Mouse (Mus musculus): ENCODE data around the gene Atp13a2. TPM values are rescaled to one million over a fixed set of nuclear protein-coding genes. Genes with fewer than 3 reads are reported as not detected.

Gene Atp13a2
- polyA plus RNA-seq, 1 experiment, result 275 TPM

- 93% methylated on average over 18 of the region's 18 CpGs for WGBS
Measured at GRCm38 (mm10) chr4:141030541-141031206, 44.0 kb downstream of the Atp13a2 start.

GRCm38 (mm10) chr4:141031733-141032132, 45.1 kb downstream of the Atp13a2 start:
- 9% methylated on average over 6 of the region's 6 CpGs for WGBS
- no peak for TF ChIP-seq POLR2A (IDR thresholded peaks at IDR 0.05; ENCODE audit: low read depth, low read length)
- peak; percentile 95 for TF ChIP-seq CTCF (IDR thresholded peaks at IDR 0.05; ENCODE audit: extremely low read depth, insufficient read depth, insufficient read length, insufficient replicate concordance)
- Histone ChIP-seq H3K27ac (ENCODE audit: insufficient read depth, low read length) (no peak overlapping the region), H3K4me1 (ENCODE audit: control insufficient read depth, insufficient read depth, insufficient read length) (no peaks in the 10 kb centered on the region), H3K36me3 (ENCODE audit: control insufficient read depth, insufficient read depth, low read length) (no peaks in the 10 kb centered on the region), H3K27me3 (ENCODE audit: control insufficient read depth, insufficient read depth, low read length) (no peaks in the 10 kb centered on the region), H3K4me3 (ENCODE audit: extremely low read depth, insufficient read depth, insufficient read length) (no peak overlapping the region)
- peak; percentile 50 to 76 for DNase-seq (ENCODE audit: low read depth in 1 of 2, low spot score in 2 of 2)

More at GRCm38 (mm10) chr4:141030541-141031206, 44.0 kb downstream of the Atp13a2 start:
- no peak for DNase-seq (ENCODE audit: low read depth in 1 of 2, low spot score in 2 of 2)
- Histone ChIP-seq H3K36me3 (ENCODE audit: control insufficient read depth, insufficient read depth, low read length) (no peaks in the 10 kb centered on the region), H3K4me1 (ENCODE audit: control insufficient read depth, insufficient read depth, insufficient read length) (no peaks in the 10 kb centered on the region), H3K27me3 (ENCODE audit: control insufficient read depth, insufficient read depth, low read length) (no peaks in the 10 kb centered on the region), H3K27ac (ENCODE audit: insufficient read depth, low read length) (no peak overlapping the region), H3K4me3 (ENCODE audit: extremely low read depth, insufficient read depth, insufficient read length) (no peak overlapping the region)
- TF ChIP-seq POLR2A (IDR thresholded peaks at IDR 0.05; ENCODE audit: low read depth, low read length), result no peak
- TF ChIP-seq CTCF (IDR thresholded peaks at IDR 0.05; ENCODE audit: extremely low read depth, insufficient read depth, insufficient read length, insufficient replicate concordance), result no peak

- Histone ChIP-seq H3K27me3 (ENCODE audit: control insufficient read depth, insufficient read depth, low read length) (no peaks in the 10 kb centered on the region), H3K4me3 (ENCODE audit: extremely low read depth, insufficient read depth, insufficient read length) (no peak overlapping the region), H3K27ac (ENCODE audit: insufficient read depth, low read length) (no peak overlapping the region), H3K4me1 (ENCODE audit: control insufficient read depth, insufficient read depth, insufficient read length) (no peaks in the 10 kb centered on the region), H3K36me3 (ENCODE audit: control insufficient read depth, insufficient read depth, low read length) (no peaks in the 10 kb centered on the region)
- TF ChIP-seq POLR2A (IDR thresholded peaks at IDR 0.05; ENCODE audit: low read depth, low read length), result no peak
- no peak for TF ChIP-seq CTCF (IDR thresholded peaks at IDR 0.05; ENCODE audit: extremely low read depth, insufficient read depth, insufficient read length, insufficient replicate concordance)
- 82% methylated on average over 27 of the region's 27 CpGs for WGBS
- DNase-seq (ENCODE audit: low read depth in 1 of 2, low spot score in 2 of 2), result no peak
Measured at GRCm38 (mm10) chr4:141033606-141034549, 47.2 kb downstream of the Atp13a2 start.

- H3K27me3 ChIP-seq (ENCODE audit: control insufficient read depth, insufficient read depth, low read length), result no peaks in the 10 kb centered on the region
- H3K4me1 ChIP-seq (ENCODE audit: control insufficient read depth, insufficient read depth, insufficient read length), result no peaks in the 10 kb centered on the region
- H3K36me3 ChIP-seq (ENCODE audit: control insufficient read depth, insufficient read depth, low read length), result no peaks in the 10 kb centered on the region
- DNase-seq (ENCODE audit: low read depth in 1 of 2, low spot score in 2 of 2), result no peak
- no peak overlapping the region for H3K4me3 ChIP-seq (ENCODE audit: extremely low read depth, insufficient read depth, insufficient read length)
- H3K27ac ChIP-seq (ENCODE audit: insufficient read depth, low read length), result no peak overlapping the region
- WGBS, result 79% methylated on average over 12 of the region's 12 CpGs
- TF ChIP-seq CTCF (IDR thresholded peaks at IDR 0.05; ENCODE audit: extremely low read depth, insufficient read depth, insufficient read length, insufficient replicate concordance) (no peak), POLR2A (IDR thresholded peaks at IDR 0.05; ENCODE audit: low read depth, low read length) (no peak)
Measured at GRCm38 (mm10) chr4:141041117-141041516, 54.4 kb downstream of the Atp13a2 start.

- no peak overlapping the region for H3K27ac ChIP-seq (ENCODE audit: insufficient read depth, low read length)
- peak in 1 of 2 experiments; percentile 44 for DNase-seq (ENCODE audit: low read depth in 1 of 2, low spot score in 2 of 2)
- WGBS, result 22% methylated on average over 8 of the region's 8 CpGs
- H3K27me3 ChIP-seq (ENCODE audit: control insufficient read depth, insufficient read depth, low read length), result no peaks in the 10 kb centered on the region
- H3K4me3 ChIP-seq (ENCODE audit: extremely low read depth, insufficient read depth, insufficient read length), result no peak overlapping the region
- TF ChIP-seq POLR2A (IDR thresholded peaks at IDR 0.05; ENCODE audit: low read depth, low read length) (no peak), CTCF (IDR thresholded peaks at IDR 0.05; ENCODE audit: extremely low read depth, insufficient read depth, insufficient read length, insufficient replicate concordance) (peak; percentile 82)
- no peaks in the 10 kb centered on the region for H3K4me1 ChIP-seq (ENCODE audit: control insufficient read depth, insufficient read depth, insufficient read length)
- H3K36me3 ChIP-seq (ENCODE audit: control insufficient read depth, insufficient read depth, low read length), result no peaks in the 10 kb centered on the region
Measured at GRCm38 (mm10) chr4:141044816-141045215, 58.1 kb downstream of the Atp13a2 start.

- Histone ChIP-seq H3K27ac (ENCODE audit: insufficient read depth, low read length) (no peak overlapping the region), H3K36me3 (ENCODE audit: control insufficient read depth, insufficient read depth, low read length) (no peaks in the 10 kb centered on the region), H3K4me3 (ENCODE audit: extremely low read depth, insufficient read depth, insufficient read length) (no peak overlapping the region), H3K4me1 (ENCODE audit: control insufficient read depth, insufficient read depth, insufficient read length) (no peaks in the 10 kb centered on the region), H3K27me3 (ENCODE audit: control insufficient read depth, insufficient read depth, low read length) (no peaks in the 10 kb centered on the region)
- no peak for TF ChIP-seq POLR2A (IDR thresholded peaks at IDR 0.05; ENCODE audit: low read depth, low read length)
- no peak for TF ChIP-seq CTCF (IDR thresholded peaks at IDR 0.05; ENCODE audit: extremely low read depth, insufficient read depth, insufficient read length, insufficient replicate concordance)
- WGBS, result 91% methylated on average over 17 of the region's 17 CpGs
- no peak for DNase-seq (ENCODE audit: low read depth in 1 of 2, low spot score in 2 of 2)
Measured at GRCm38 (mm10) chr4:141048810-141049475, 62.3 kb downstream of the Atp13a2 start.
